Mouse (Mus musculus) liver, embryonic 14.5 days (tissue): ENCODE data around the gene Asah2. TPM values are rescaled to one million over a fixed set of nuclear protein-coding genes. Genes with fewer than 3 reads are reported as not detected.
"Not testable (repeated sequence)": the region's sequence is repeated elsewhere in the genome, so short reads cannot be mapped to it uniquely, and the experiment has no call there.

Experiments used
- ATAC-seq: fragments of 200-750 bp; cut with Nextera tagmentation; 2 replicates; pipeline ENCODE4 v1.8.0; 2017; ENCODE audit warnings: moderate number of reproducible peaks, mild to moderate bottlenecking, moderate library complexity; ENCODE audit not compliant: insufficient read depth
- DNase-seq, 3 experiments: peaks; one replicate each; pipeline ENCODE4 v3.0.0-alpha.2; 2012 to 2013; ENCODE audit warnings: low read depth in 3 of 3, low spot score in 3 of 3
- H3K27ac ChIP-seq: fragments of 300-500 bp; sonication (generic); 2 replicates; pipeline ENCODE4 v1.5.1; 2014; ENCODE audit warnings: moderate library complexity, mild to moderate bottlenecking, control low read depth, inconsistent platforms
- H3K27me3 ChIP-seq: fragments of 300-500 bp; sonication (generic); 2 replicates; pipeline ENCODE4 v1.6.1; 2014; ENCODE audit warnings: mild to moderate bottlenecking, low read length, moderate library complexity; ENCODE audit not compliant: control insufficient read depth, insufficient read depth
- H3K36me3 ChIP-seq: fragments of 300-500 bp; sonication (generic); replicated peaks from 2 replicates; pipeline ENCODE4 v1.6.1; 2014; ENCODE audit warnings: low read depth; ENCODE audit not compliant: control insufficient read depth, insufficient read depth
- H3K4me1 ChIP-seq, 2 experiments: fragments of 200-500 bp in 1 of 2; fragments of 300-500 bp in 1 of 2; sonication (generic) in 1 of 2; replicated peaks; 2 replicates each; pipeline ENCODE4 v1.6.1; 2012 to 2014; ENCODE audit warnings: antibody characterized with exemption in 1 of 2, inconsistent platforms in 1 of 2, low read length in 1 of 2; ENCODE audit not compliant: control insufficient read depth in 2 of 2, insufficient read depth in 2 of 2
- H3K4me2 ChIP-seq: fragments of 300-500 bp; sonication (generic); 2 replicates; pipeline ENCODE4 v1.6.1; 2014; ENCODE audit warnings: low read depth, mild to moderate bottlenecking, control low read depth, moderate library complexity
- H3K4me3 ChIP-seq, 2 experiments: fragments of 200-500 bp in 1 of 2; fragments of 300-500 bp in 1 of 2; sonication (generic) in 1 of 2; 2 replicates each; pipeline ENCODE4 v1.5.1; 2012 to 2014; ENCODE audit warnings: low read depth in 2 of 2, low read length in 2 of 2, mild to moderate bottlenecking in 2 of 2, control low read depth in 1 of 2, inconsistent platforms in 1 of 2, moderate library complexity in 1 of 2; ENCODE audit not compliant: insufficient read depth in 1 of 2
- H3K9ac ChIP-seq: fragments of 300-500 bp; sonication (generic); replicated peaks from 2 replicates; pipeline ENCODE4 v1.6.1; 2014; ENCODE audit warnings: mild to moderate bottlenecking, control low read depth, moderate library complexity
- H3K9me3 ChIP-seq: fragments of 300-500 bp; sonication (generic); 2 replicates; pipeline ENCODE4 v1.6.1; 2016; ENCODE audit warnings: low read length, mixed read lengths; ENCODE audit not compliant: control insufficient read depth
- CTCF ChIP-seq: IDR thresholded peaks from 2 replicates; pipeline ENCODE4 v1.5.1; 2016; ENCODE audit warnings: antibody characterized with exemption, low read depth, control low read depth
- EP300 ChIP-seq: IDR thresholded peaks from 2 replicates; pipeline ENCODE4 v1.6.1; 2016; ENCODE audit warnings: antibody characterized with exemption, low read depth
- WGBS: fragments of 180-500 bp; shearing (Covaris S2); extraction: QIAGEN DNeasy Blood & Tissue Kit; methylation state at CpG from one replicate; pipeline ENCODE4 v1.1.7; 2014; ENCODE audit not compliant: insufficient replicate concordance; 5-methylcytosine and 5-hydroxymethylcytosine counted together
- polyA plus RNA-seq, 2 experiments: library from polyadenylated mRNA; depleted of rRNA in 1 of 2; stranded (reverse) in 1 of 2; unstranded in 1 of 2; fragments of >200 nt; fragmentation: Nextera tagmentation in 1 of 2; extraction: Ambion mirVana in 1 of 2; gene quantifications; 2 replicates each; pipeline versions ENCODE4 v1.2.1 to v1.2.3; 2012 to 2014

Gene Asah2
- polyA plus RNA-seq, 2 experiments: 0.29 to 0.78 TPM

DNA sequence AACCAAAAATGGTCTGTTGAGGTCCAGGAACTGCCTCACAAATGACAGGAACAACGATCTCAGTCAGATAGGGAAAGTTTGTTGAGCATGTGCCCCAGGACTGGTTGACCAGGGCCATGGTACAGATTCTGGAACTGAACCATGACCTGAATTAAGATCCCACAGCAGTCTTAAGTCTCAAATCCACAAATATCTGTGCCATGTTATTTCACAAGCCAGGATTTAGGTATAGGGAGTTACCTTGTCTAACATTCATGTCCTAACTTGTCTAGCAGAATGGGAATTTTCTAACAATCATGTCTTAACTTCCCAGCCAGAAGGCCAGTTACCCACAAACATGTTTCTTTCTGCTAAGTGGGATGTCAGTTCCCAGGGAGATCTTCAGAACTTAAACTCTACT, 19.4 kb downstream of the Asah2 start:
- no peak overlapping the region for H3K9ac ChIP-seq
- H3K9me3 ChIP-seq: no peaks in the 10 kb centered on the region
- ATAC-seq (no peak), DNase-seq (no peak)
- no peak overlapping the region for H3K4me3 ChIP-seq
- H3K4me1 ChIP-seq: no peaks in the 10 kb centered on the region
- no peak overlapping the region for H3K27ac ChIP-seq
- 49% methylated on average over 1 of the region's 1 CpGs for WGBS
- no peak overlapping the region for H3K4me2 ChIP-seq
- no peaks in the 10 kb centered on the region for H3K27me3 ChIP-seq
- H3K36me3 ChIP-seq: no peaks in the 10 kb centered on the region
- TF ChIP-seq CTCF (no peak), EP300 (no peak)

DNA sequence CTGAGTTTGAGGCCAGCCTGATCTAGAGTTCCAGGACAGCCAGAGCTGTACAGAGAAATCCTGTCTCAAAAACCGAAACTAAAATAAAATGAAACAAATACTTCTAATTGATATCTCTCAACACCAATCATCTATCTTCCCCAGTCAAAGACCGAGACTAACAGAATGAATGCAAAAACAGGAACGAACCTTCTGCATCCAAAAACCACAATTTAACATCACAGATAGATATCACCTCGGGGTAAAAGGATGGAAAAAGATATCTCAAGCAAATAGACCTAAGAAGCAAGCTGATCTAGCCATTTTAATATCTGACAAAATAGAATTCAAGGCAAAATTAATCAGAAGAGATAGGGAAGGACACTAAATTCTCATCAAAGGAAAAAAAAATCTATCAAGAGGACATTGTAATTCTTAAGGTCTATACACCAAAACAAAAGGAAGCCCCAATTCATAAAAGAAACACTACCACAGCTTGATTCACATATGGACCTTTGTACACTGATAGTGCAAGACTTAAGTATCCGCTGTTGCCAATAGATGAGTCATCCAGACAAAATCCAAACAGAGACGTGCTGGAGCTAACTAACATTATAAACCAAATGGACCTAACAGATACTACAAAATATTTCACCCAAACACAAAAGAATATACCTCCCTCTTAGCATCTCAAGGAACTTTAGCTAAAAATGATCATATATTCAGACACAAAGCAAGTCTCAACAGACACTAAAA, 20.1 kb downstream of the Asah2 start:
- no peak overlapping the region for H3K9ac ChIP-seq

DNA sequence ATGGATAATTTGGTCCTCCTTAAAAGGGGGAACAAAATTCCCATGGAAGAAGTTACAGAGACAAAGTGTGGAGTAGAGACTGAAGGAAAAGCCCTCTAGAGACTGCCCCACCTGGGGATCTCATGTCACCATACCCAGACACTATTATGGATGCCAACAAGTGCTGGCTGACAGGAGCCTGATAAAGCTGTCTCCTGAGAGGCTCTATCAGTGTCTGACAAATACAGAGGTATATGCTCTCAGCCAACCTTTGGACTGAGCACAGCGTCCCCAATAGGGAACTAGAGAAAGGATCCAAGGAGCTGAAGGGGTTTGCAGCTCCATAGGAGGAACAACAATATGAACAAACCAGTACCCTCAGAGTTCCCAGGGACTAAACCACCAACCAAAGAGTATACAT, 23.2 kb downstream of the Asah2 start:
- H3K27ac ChIP-seq, H3K4me1 ChIP-seq, DNase-seq, H3K27me3 ChIP-seq, H3K9me3 ChIP-seq, ATAC-seq, H3K4me3 ChIP-seq, H3K36me3 ChIP-seq, H3K4me2 ChIP-seq, H3K9ac ChIP-seq: not testable (repeated sequence)
- 52% methylated on average over 1 of the region's 1 CpGs for WGBS

More for the DNA sequence above, 20.1 kb downstream of the Asah2 start:
- DNase-seq (no peak), ATAC-seq (no peak)
- H3K36me3 ChIP-seq: no peaks in the 10 kb centered on the region
- TF ChIP-seq EP300: no peak
- TF ChIP-seq CTCF: no peak
- H3K27ac ChIP-seq: no peak overlapping the region
- no peaks in the 10 kb centered on the region for H3K27me3 ChIP-seq
- no peaks in the 10 kb centered on the region for H3K9me3 ChIP-seq
- no peak overlapping the region for H3K4me3 ChIP-seq
- 48% methylated on average over 6 of the region's 6 CpGs for WGBS
- no peaks in the 10 kb centered on the region for H3K4me1 ChIP-seq
- no peak overlapping the region for H3K4me2 ChIP-seq

DNA sequence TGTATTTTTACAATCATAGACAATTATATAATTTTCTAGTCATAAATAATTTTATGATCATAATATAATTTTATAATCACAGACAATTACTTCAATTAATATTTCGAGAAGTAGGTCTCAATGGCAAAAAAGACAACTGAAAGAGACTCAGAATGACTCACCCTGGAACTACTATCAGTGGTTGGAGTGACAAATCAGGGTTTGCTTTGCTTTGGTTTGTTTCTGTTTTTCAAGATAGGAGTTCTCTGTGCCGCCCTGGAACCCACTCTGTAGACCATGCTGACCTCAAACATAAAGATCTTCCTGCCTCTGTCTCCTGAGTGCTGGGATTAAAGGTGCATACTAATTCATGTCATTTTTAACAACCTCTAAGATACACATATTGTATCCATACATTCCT, 37.7 kb downstream of the Asah2 start:
- H3K4me2 ChIP-seq: no peak overlapping the region
- ATAC-seq (no peak), DNase-seq (no peak)
- no peak overlapping the region for H3K9ac ChIP-seq
- no peaks in the 10 kb centered on the region for H3K36me3 ChIP-seq
- H3K4me1 ChIP-seq: no peaks in the 10 kb centered on the region
- H3K27ac ChIP-seq: no peak overlapping the region
- no peak overlapping the region for H3K4me3 ChIP-seq
- TF ChIP-seq CTCF: no peak
- TF ChIP-seq EP300: no peak
- H3K9me3 ChIP-seq: no peaks in the 10 kb centered on the region
- WGBS: 22% methylated on average over 2 of the region's 2 CpGs
- no peaks in the 10 kb centered on the region for H3K27me3 ChIP-seq

DNA sequence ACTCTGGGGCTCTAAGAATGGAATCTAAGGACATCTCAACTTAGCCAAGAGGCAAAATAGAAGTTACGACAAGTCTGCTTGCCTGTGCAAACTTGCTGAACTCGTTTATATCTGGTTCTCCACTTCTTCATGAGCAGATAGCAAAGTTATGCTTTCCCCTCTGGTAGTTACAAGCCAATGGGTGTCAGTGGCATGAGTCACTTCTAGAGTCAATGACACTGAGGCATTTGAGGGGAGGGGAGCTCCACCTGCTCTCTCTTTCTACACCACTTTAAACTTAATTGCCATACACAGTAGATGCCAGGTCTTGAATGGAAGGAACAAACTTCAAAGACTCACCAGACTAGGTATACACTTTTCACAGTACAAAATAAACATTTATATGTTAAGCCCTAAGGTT, 38.4 kb downstream of the Asah2 start:
- TF ChIP-seq EP300: no peak
- no peak for TF ChIP-seq CTCF
- Histone ChIP-seq H3K36me3 (no peaks in the 10 kb centered on the region), H3K27ac (no peak overlapping the region), H3K4me1 (no peaks in the 10 kb centered on the region), H3K9me3 (no peaks in the 10 kb centered on the region), H3K4me3 (no peak overlapping the region), H3K4me2 (no peak overlapping the region), H3K27me3 (no peaks in the 10 kb centered on the region), H3K9ac (no peak overlapping the region)
- WGBS: 56% methylated on average over 2 of the region's 2 CpGs
- no peak for ATAC-seq
- DNase-seq: no peak
